Mouse (Mus musculus) stomach, postnatal 0 days (tissue): Measurements from ENCODE around the gene Ccl7. TPM values are rescaled to one million over a fixed set of nuclear protein-coding genes. Genes with fewer than 3 reads are reported as not detected.

Experiments used
- ATAC-seq: fragments of 200-750 bp; cut with Nextera tagmentation; 2 replicates; pipeline ENCODE4 v1.8.0; 2017; ENCODE audit not compliant: low FRiP score, low TSS enrichment
- DNase-seq: peaks from one replicate; pipeline ENCODE4 v3.0.0-alpha.2; 2016; ENCODE audit warnings: low spot score
- H3K27ac ChIP-seq: fragments of 300-500 bp; sonication (generic); replicated peaks from 2 replicates; pipeline ENCODE4 v1.5.1; 2014; ENCODE audit warnings: mild to moderate bottlenecking, control low read depth
- H3K27me3 ChIP-seq: fragments of 300-500 bp; sonication (generic); 2 replicates; pipeline ENCODE4 v1.6.1; 2014; ENCODE audit warnings: low read length; ENCODE audit not compliant: control insufficient read depth, insufficient read depth
- H3K36me3 ChIP-seq: fragments of 300-500 bp; sonication (generic); 2 replicates; pipeline ENCODE4 v1.6.1; 2014; ENCODE audit warnings: low read length, mixed read lengths; ENCODE audit not compliant: control insufficient read depth, insufficient read depth
- H3K4me1 ChIP-seq: fragments of 300-500 bp; sonication (generic); replicated peaks from 2 replicates; pipeline ENCODE4 v1.6.1; 2014; ENCODE audit warnings: antibody characterized with exemption; ENCODE audit not compliant: control insufficient read depth, insufficient read depth
- H3K4me2 ChIP-seq: fragments of 300-500 bp; sonication (generic); replicated peaks from 2 replicates; pipeline ENCODE4 v1.6.1; 2014; ENCODE audit warnings: low read depth, mild to moderate bottlenecking, control low read depth, moderate library complexity
- H3K4me3 ChIP-seq: fragments of 300-500 bp; sonication (generic); 2 replicates; pipeline ENCODE4 v1.5.1; 2014; ENCODE audit warnings: low read depth, low read length, control low read depth
- H3K9ac ChIP-seq: fragments of 300-500 bp; sonication (generic); 2 replicates; pipeline ENCODE4 v1.6.1; 2014; ENCODE audit warnings: mild to moderate bottlenecking, low read length, control low read depth, mixed read lengths
- H3K9me3 ChIP-seq: fragments of 300-500 bp; sonication (generic); 2 replicates; pipeline ENCODE4 v1.6.1; 2016; ENCODE audit warnings: low read length; ENCODE audit not compliant: control insufficient read depth
- CTCF ChIP-seq: IDR thresholded peaks from 2 replicates; pipeline ENCODE4 v1.5.1; 2016; ENCODE audit warnings: antibody characterized with exemption, low read depth, mild to moderate bottlenecking, moderate library complexity
- EP300 ChIP-seq: optimal IDR thresholded peaks from 2 replicates; pipeline ENCODE3; 2016; ENCODE audit warnings: antibody characterized with exemption
- WGBS: fragments of 180-500 bp; shearing (Covaris S2); extraction: QIAGEN DNeasy Blood & Tissue Kit; methylation state at CpG from one replicate; pipeline ENCODE4 v1.1.7; 2014; 5-methylcytosine and 5-hydroxymethylcytosine counted together
- polyA plus RNA-seq: library from polyadenylated mRNA; unstranded; fragments of >200 nt; fragmentation: Nextera tagmentation; extraction: Ambion mirVana; gene quantifications from 2 replicates; pipeline ENCODE4 v1.2.1, GENCODE M21; 2015

Ccl7 gene
- polyA plus RNA-seq, 1 experiment from 2014 or later: 2.7 TPM

GRCm38 (mm10) chr11:82030171-82030570, 15.3 kb upstream of the Ccl7 start:
- no peak for TF ChIP-seq EP300
- no peak for TF ChIP-seq CTCF
- 75% methylated on average over 2 of the region's 2 CpGs for WGBS

GRCm38 (mm10) chr11:82032136-82032535, 13.4 kb upstream of the Ccl7 start:
- H3K9ac ChIP-seq: no peak overlapping the region
- no peaks in the 10 kb centered on the region for H3K27me3 ChIP-seq
- no peak for TF ChIP-seq EP300
- no peak for TF ChIP-seq CTCF
- H3K4me1 ChIP-seq: no peaks in the 10 kb centered on the region; the same call in 1 of the 2 replicates
- DNase-seq: no peak
- H3K4me2 ChIP-seq: no peak overlapping the region
- H3K27ac ChIP-seq: no peak overlapping the region
- H3K36me3 ChIP-seq: no peaks in the 10 kb centered on the region
- H3K4me3 ChIP-seq: no peak overlapping the region
- no peak for ATAC-seq
- no peaks in the 10 kb centered on the region for H3K9me3 ChIP-seq

More at GRCm38 (mm10) chr11:82030171-82030570, 15.3 kb upstream of the Ccl7 start:
- Histone ChIP-seq H3K27ac (no peak overlapping the region), H3K4me2 (no peak overlapping the region), H3K9me3 (no peaks in the 10 kb centered on the region), H3K4me3 (no peak overlapping the region), H3K27me3 (no peaks in the 10 kb centered on the region), H3K36me3 (no peaks in the 10 kb centered on the region), H3K9ac (no peak overlapping the region), H3K4me1 (no peaks in the 10 kb centered on the region)
- no peak for ATAC-seq
- DNase-seq: no peak

- Histone ChIP-seq H3K27me3 (no peaks in the 10 kb centered on the region), H3K27ac (0 out of 2 replicates have a peak overlapping the region, but pooled peaks have one; percentile 35), H3K9me3 (no peaks in the 10 kb centered on the region), H3K9ac (no peak overlapping the region), H3K36me3 (no peaks in the 10 kb centered on the region), H3K4me2 (no peak overlapping the region), H3K4me3 (no peak overlapping the region), H3K4me1 (no peaks in the 10 kb centered on the region; the same call in 1 of the 2 replicates)
- TF ChIP-seq EP300: no peak
- peak; percentile 60; the same call in 1 of the 2 replicates for ATAC-seq
- 27% methylated on average over 8 of the region's 8 CpGs for WGBS
- peak; percentile 47 for DNase-seq
Measured at GRCm38 (mm10) chr11:82032678-82033344, 12.7 kb upstream of the Ccl7 start.

- H3K4me3 ChIP-seq: no peak overlapping the region
- H3K4me2 ChIP-seq: no peak overlapping the region
- TF ChIP-seq CTCF: no peak
- no peak for TF ChIP-seq EP300
- H3K4me1 ChIP-seq: no peaks in the 10 kb centered on the region; the same call in 1 of the 2 replicates
- no peaks in the 10 kb centered on the region for H3K9me3 ChIP-seq
- WGBS: 73% methylated on average over 7 of the region's 7 CpGs
- ATAC-seq (no peak), DNase-seq (no peak)
- H3K27ac ChIP-seq: no peak overlapping the region
- no peaks in the 10 kb centered on the region for H3K27me3 ChIP-seq
- no peaks in the 10 kb centered on the region for H3K36me3 ChIP-seq
- no peak overlapping the region for H3K9ac ChIP-seq
Measured at GRCm38 (mm10) chr11:82034446-82034845, 11.1 kb upstream of the Ccl7 start.

GRCm38 (mm10) chr11:82035356-82035755, 10.2 kb upstream of the Ccl7 start, which contains the start of gene Ccl2:
Ccl2 (plus strand) TSS chr11:82035571.
- 27% methylated on average over 5 of the region's 5 CpGs for WGBS
- Histone ChIP-seq H3K9ac (no peak within 1 kb of the TSS), H3K4me2 (no peak within 1 kb of the TSS), H3K27ac (no peak within 1 kb of the TSS), H3K4me3 (no peak within 1 kb of the TSS), H3K9me3 (no peaks in the 10 kb centered on the region), H3K36me3 (no peaks in the 10 kb centered on the region), H3K27me3 (no peaks in the 10 kb centered on the region), H3K4me1 (no peaks in the 10 kb centered on the region; the same call in 1 of the 2 replicates)
- ATAC-seq (peak; percentile 74; the same call in 1 of the 2 replicates), DNase-seq (peak; percentile 52)
- TF ChIP-seq EP300 (no peak), CTCF (no peak)

GRCm38 (mm10) chr11:82035857-82036256, 9.7 kb upstream of the Ccl7 start:
- no peaks in the 10 kb centered on the region for H3K36me3 ChIP-seq
- no peak overlapping the region for H3K4me3 ChIP-seq
- no peaks in the 10 kb centered on the region for H3K27me3 ChIP-seq
- no peaks in the 10 kb centered on the region for H3K9me3 ChIP-seq
- H3K9ac ChIP-seq: no peak overlapping the region
- no peak overlapping the region for H3K4me2 ChIP-seq
- WGBS: 82% methylated on average over 2 of the region's 2 CpGs
- H3K27ac ChIP-seq: no peak overlapping the region
- ATAC-seq: no peak
- no peak for DNase-seq
- no peaks in the 10 kb centered on the region; the same call in 1 of the 2 replicates for H3K4me1 ChIP-seq
- TF ChIP-seq EP300 (no peak), CTCF (no peak)
